Mouse (Mus musculus) adrenal gland (tissue): ENCODE data around the gene Commd1.

Source experiments
- intact Hi-C: fragments of 180-260 bp; cut with DNase I; formaldehyde crosslinking; loops from one replicate; pipeline ENCODE4 v1.15.1; 2025
- long read RNA-seq, 2 experiments: library from polyadenylated mRNA; unstranded; transcript quantifications; one replicate each; pipeline ENCODE4 v2.0.0; 2020; ENCODE audit warnings: borderline replicate concordance in 1 of 2; ENCODE audit not compliant: insufficient replicate concordance in 1 of 2

Commd1 gene
- long read RNA-seq, experiment 1, full-length matches to known transcripts = 30 of 34 reads
- long read RNA-seq, experiment 1, partial matches to known transcripts = 0 of 34 reads
- long read RNA-seq, experiment 1, other reads (novel, unspliced or antisense) = 4 of 34 reads
- long read RNA-seq, experiment 2, full-length matches to known transcripts = 39 of 42 reads
- long read RNA-seq, experiment 2, partial matches to known transcripts = 0 of 42 reads
- long read RNA-seq, experiment 2, other reads (novel, unspliced or antisense) = 3 of 42 reads

- intact Hi-C loops = loop anchor here (10.0 kb wide), 1 partner anchor 697 kb away; no protein-coding TSS in a partner anchor
Measured at GRCm38 (mm10) chr11:22981984-22982757, at the start of gene Commd1, which contains the start of gene Gm28048. Gene Commd1, minus strand, starts transcription at chr11:22982382. Gene Gm28048, minus strand, starts transcription at chr11:22982090.

GRCm38 (mm10) chr11:23029399-23029798, 47.2 kb upstream of the Commd1 start:
- intact Hi-C loops = no loop called here

- intact Hi-C loops = no loop called here
Measured at GRCm38 (mm10) chr11:23028957-23029356, 46.8 kb upstream of the Commd1 start.

- intact Hi-C loops = no loop called here
Measured at GRCm38 (mm10) chr11:23024169-23024568, 42.0 kb upstream of the Commd1 start.

- intact Hi-C loops = no loop called here
Measured at GRCm38 (mm10) chr11:23023155-23023554, 41.0 kb upstream of the Commd1 start.

- intact Hi-C loops = no loop called here
Measured at GRCm38 (mm10) chr11:23020841-23021240, 38.7 kb upstream of the Commd1 start.

- intact Hi-C loops = no loop called here
Measured at GRCm38 (mm10) chr11:23020116-23020770, 38.1 kb upstream of the Commd1 start.

- intact Hi-C loops = loop anchor here (10.0 kb wide), 1 partner anchor 117 kb away; no protein-coding TSS in a partner anchor
Measured at GRCm38 (mm10) chr11:23017943-23018342, 35.8 kb upstream of the Commd1 start.

GRCm38 (mm10) chr11:23014996-23015395, 32.8 kb upstream of the Commd1 start:
- intact Hi-C loops = loop anchor here (10.0 kb wide), 1 partner anchor 120 kb away; no protein-coding TSS in a partner anchor

GRCm38 (mm10) chr11:23013580-23014294, 31.6 kb upstream of the Commd1 start:
- intact Hi-C loops = loop anchor here (10.0 kb wide), 1 partner anchor 121 kb away; no protein-coding TSS in a partner anchor

GRCm38 (mm10) chr11:23013096-23013495, 30.9 kb upstream of the Commd1 start:
- intact Hi-C loops = loop anchor here (10.0 kb wide), 1 partner anchor 122 kb away; no protein-coding TSS in a partner anchor

GRCm38 (mm10) chr11:23008824-23009200, 26.6 kb upstream of the Commd1 start:
- intact Hi-C loops = loop anchor here (5.0 kb wide), 1 partner anchor 253 kb away; no protein-coding TSS in a partner anchor

GRCm38 (mm10) chr11:23008181-23008823, 26.1 kb upstream of the Commd1 start:
- intact Hi-C loops = loop anchor here (5.0 kb wide), 1 partner anchor 254 kb away; no protein-coding TSS in a partner anchor

- intact Hi-C loops = loop anchor here (5.0 kb wide), 1 partner anchor 255 kb away; no protein-coding TSS in a partner anchor
Measured at GRCm38 (mm10) chr11:23007481-23008180, 25.4 kb upstream of the Commd1 start, which contains the start of gene Fam161a. Gene Fam161a, plus strand, starts transcription at chr11:23007531.

- intact Hi-C loops = loop anchor here (5.0 kb wide), 1 partner anchor 255 kb away; no protein-coding TSS in a partner anchor
Measured at GRCm38 (mm10) chr11:23007166-23007480, 24.9 kb upstream of the Commd1 start.

- intact Hi-C loops = loop anchor here (5.0 kb wide), 1 partner anchor 257 kb away; no protein-coding TSS in a partner anchor
Measured at GRCm38 (mm10) chr11:23005276-23005675, 23.1 kb upstream of the Commd1 start.

GRCm38 (mm10) chr11:22998308-22998707, 16.1 kb upstream of the Commd1 start:
- intact Hi-C loops = no loop called here

- intact Hi-C loops = no loop called here
Measured at GRCm38 (mm10) chr11:22995461-22995860, 13.3 kb upstream of the Commd1 start.

GRCm38 (mm10) chr11:22994271-22994670, 12.1 kb upstream of the Commd1 start:
- intact Hi-C loops = no loop called here
